Mouse (Mus musculus) cerebellum, adult 11-12 months (tissue): Measurements from ENCODE around the gene Abcc3.

ENCODE experiments used
- DNase-seq: peaks from one replicate; pipeline ENCODE4 v3.0.0; 2022

The Abcc3 gene

GRCm38 (mm10) chr11:94322636-94323035 lies 70.2 kb downstream of the Abcc3 start:
- DNase-seq, result no peak

GRCm38 (mm10) chr11:94321931-94322400 lies 70.8 kb downstream of the Abcc3 start, which contains the start of gene Luc7l3:
Gene Luc7l3 (minus strand): TSS chr11:94321988.
- DNase-seq, result peak; percentile 93

GRCm38 (mm10) chr11:94320969-94321930 lies 71.5 kb downstream of the Abcc3 start:
- DNase-seq, result no peak

- no peak for DNase-seq
Observed at GRCm38 (mm10) chr11:94318056-94318455, 74.7 kb downstream of the Abcc3 start.

- DNase-seq, result no peak
Observed at GRCm38 (mm10) chr11:94317515-94317914, 75.3 kb downstream of the Abcc3 start.

- no peak for DNase-seq
Observed at GRCm38 (mm10) chr11:94317014-94317413, 75.8 kb downstream of the Abcc3 start.

- DNase-seq, result no peak
Observed at GRCm38 (mm10) chr11:94316528-94316927, 76.3 kb downstream of the Abcc3 start.

GRCm38 (mm10) chr11:94315308-94315707 lies 77.5 kb downstream of the Abcc3 start:
- no peak for DNase-seq

GRCm38 (mm10) chr11:94314098-94314652 lies 78.6 kb downstream of the Abcc3 start:
- DNase-seq, result no peak

- DNase-seq, result no peak
Observed at GRCm38 (mm10) chr11:94312733-94313132, 80.1 kb downstream of the Abcc3 start.

GRCm38 (mm10) chr11:94294996-94295845 lies 97.6 kb downstream of the Abcc3 start:
- DNase-seq, result no peak
